Mouse (Mus musculus): ENCODE results near the gene Ppp2r2d. TPM values are rescaled to one million over a fixed set of nuclear protein-coding genes. Genes with fewer than 3 reads are reported as not detected.
A peak's percentile ranks its signal among the peaks of the same experiment; 100 is the strongest.

The Ppp2r2d gene
- 10 to 100 TPM; 38.1 to 42.4 (median 41.0) TPM for total RNA-seq (2022)

DNA sequence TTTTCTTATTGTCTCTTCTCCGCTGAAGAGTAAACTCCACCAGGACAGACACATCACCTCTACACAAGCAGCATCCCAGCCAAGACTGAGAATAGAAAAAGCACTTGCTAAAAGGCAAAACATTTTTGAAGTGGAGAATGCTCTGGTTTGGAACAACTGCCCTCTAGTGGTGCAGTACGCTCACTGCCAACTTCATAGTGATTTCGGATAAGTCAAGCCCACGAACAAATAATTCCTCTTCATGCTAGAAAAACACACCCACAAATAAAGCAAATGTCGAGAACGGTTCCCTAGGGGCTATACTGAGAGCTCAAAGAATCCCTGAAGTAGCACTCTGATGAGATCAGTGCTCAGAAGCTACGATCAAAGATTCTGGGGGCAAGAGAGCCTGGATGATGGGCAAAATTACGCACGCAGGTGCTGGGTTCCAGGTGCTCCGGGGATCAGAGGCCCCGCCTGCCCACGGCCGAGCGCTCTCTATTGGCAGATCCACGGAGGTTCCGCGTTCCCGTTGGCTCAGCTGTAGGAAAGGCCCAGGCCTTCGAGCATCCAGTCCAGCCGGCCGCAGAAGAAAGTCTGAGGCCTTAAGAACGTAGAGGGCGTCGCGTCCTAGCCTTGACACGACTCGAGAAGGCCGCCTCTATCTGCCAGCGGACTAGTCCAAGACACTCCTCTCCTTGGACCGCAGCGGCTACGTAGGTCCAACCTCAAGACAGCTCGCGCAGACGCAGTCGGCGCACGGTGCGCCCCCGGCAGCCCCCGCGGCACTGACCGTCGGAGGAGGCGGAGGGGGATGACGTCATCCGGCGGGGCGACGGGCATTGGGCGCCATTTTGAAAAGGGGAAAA lies at the start of gene Ppp2r2d, which contains the start of gene Mapk1ip1:
Gene Ppp2r2d (plus strand): TSS at position 536 of the 848 bp plus-strand sequence.
Gene Mapk1ip1 (minus strand): TSS at position 730 of the 848 bp plus-strand sequence.
- peak; percentile 93 to 97 for DNase-seq (ENCODE audit: low spot score in 2 of 2)

DNA sequence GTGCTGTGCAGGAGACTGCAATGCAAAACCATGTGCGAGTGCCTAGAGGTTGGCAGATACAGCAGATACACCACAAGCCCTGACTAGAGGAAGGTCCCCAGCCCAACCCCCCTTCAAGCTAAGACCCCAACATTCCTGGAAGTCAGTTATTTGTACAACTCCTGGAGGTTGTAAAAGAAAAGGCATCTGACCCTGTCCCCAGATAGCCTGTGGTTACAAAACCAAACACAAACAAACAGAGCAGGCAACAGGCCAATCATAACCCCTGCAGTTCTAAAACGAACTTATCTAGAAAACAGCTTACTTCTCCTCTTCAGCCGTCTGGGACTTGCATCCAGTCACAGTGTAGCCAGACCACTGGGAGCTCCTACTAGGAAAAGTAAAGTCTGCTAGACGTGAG lies 42.5 kb upstream of the Ppp2r2d start:
- no peak for DNase-seq (ENCODE audit: low spot score in 2 of 2)

- no peak for DNase-seq (ENCODE audit: low spot score in 2 of 2)
Measured at GRCm38 (mm10) chr7:138807146-138807545, 38.7 kb upstream of the Ppp2r2d start.

DNA sequence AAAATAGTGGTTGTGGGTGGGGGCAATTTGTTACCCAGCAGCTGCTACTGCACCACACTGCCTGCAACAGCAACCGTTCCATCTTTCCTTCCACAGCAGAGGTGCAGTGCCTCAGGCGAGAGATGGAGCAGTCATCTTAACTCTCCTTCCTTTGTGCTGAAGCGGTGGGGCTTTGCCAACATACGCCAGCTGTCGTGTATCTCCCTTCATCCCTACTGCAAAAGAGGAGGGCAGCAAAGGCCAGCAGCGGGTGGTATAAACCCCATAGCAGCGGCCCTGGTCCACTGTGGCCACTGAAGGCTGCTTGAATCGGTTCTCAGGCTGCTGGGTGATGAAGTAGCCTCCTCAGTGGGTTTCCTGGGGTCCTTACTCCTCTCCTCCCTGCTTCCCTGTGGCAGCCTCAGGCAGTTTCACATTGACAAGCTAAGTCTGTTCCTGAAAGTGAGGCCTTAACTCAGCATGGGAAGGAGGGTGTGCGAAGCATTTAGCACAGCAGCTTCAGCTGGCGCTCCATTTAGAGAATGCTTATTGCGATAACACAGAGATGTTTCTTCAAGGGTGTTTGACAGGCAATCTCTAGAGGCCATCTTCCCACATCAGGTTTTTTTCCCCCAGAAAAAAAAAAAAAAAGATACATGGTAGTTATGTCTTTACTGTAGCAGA lies 32.5 kb upstream of the Ppp2r2d start:
- DNase-seq (ENCODE audit: low spot score in 2 of 2) = no peak

DNA sequence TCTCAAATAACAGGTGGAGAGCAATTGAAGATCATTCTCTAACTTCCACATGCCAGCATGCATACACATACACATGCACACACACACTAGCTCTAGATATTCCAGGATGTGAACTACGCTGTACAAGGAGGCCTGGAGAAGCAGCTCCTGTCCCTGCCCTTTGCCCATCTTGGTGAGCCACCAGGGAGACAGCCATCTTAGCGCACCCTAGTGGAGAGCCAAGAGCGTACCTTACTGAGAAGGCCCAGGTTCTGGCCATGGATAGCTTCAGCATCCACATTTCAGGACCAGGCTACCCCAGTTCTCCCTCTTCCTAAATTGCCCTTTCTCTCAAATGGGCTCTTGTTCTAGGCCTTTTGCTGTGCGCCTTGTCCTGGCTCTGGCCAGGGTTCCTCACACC lies 27.6 kb upstream of the Ppp2r2d start:
- DNase-seq (ENCODE audit: low spot score in 2 of 2) = no peak

DNA sequence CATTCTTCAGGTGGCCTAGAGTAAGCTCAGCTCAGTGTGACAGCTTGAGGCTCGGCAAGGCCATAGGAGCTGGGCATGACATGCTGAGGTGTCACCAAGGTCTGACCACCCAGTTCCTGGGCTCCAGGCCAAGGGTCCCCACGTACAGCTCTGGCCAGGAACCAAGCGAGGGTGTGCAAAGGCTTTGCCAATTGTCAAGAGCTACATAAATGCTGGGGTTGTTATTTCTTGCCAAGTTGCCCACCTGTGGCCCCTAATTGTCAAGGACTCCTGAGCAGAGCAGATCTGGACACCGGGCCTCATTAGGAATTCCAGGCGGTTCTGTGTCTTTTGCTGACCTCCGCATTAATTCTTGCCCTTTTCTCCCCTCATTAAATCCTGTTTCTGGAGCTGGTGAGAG lies 21.5 kb upstream of the Ppp2r2d start:
- DNase-seq (ENCODE audit: low spot score in 2 of 2) = no peak

- no peak for DNase-seq (ENCODE audit: low spot score in 2 of 2)
Measured at GRCm38 (mm10) chr7:138824995-138825756, 20.7 kb upstream of the Ppp2r2d start.

- DNase-seq (ENCODE audit: low spot score in 2 of 2) = no peak
Measured at GRCm38 (mm10) chr7:138827812-138828211, 18.1 kb upstream of the Ppp2r2d start.

GRCm38 (mm10) chr7:138835028-138835427 lies 10.9 kb upstream of the Ppp2r2d start:
- no peak for DNase-seq (ENCODE audit: low spot score in 2 of 2)

DNA sequence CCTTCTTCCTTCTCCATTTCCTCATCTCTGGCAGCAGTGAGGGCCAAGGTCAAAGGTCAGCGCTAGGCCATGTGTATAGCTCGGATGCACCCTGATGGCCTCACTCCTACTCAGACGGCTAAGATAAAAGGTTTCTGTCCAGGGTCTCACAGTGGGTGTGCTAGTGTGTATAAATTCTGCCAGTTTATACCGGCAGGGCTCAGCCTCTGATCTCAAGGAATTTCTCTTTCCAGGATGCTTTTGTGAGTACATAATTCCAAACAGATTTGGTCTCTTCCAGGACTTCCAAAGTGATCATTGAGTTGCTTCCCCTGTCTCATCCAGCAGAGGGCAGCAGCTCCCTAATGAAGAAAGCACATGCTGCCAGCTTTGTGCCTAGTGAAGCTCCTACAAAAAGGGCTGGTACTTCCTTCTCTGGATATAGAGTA lies 5.3 kb upstream of the Ppp2r2d start:
- DNase-seq (ENCODE audit: low spot score in 2 of 2) = peak; percentile 57 to 73

DNA sequence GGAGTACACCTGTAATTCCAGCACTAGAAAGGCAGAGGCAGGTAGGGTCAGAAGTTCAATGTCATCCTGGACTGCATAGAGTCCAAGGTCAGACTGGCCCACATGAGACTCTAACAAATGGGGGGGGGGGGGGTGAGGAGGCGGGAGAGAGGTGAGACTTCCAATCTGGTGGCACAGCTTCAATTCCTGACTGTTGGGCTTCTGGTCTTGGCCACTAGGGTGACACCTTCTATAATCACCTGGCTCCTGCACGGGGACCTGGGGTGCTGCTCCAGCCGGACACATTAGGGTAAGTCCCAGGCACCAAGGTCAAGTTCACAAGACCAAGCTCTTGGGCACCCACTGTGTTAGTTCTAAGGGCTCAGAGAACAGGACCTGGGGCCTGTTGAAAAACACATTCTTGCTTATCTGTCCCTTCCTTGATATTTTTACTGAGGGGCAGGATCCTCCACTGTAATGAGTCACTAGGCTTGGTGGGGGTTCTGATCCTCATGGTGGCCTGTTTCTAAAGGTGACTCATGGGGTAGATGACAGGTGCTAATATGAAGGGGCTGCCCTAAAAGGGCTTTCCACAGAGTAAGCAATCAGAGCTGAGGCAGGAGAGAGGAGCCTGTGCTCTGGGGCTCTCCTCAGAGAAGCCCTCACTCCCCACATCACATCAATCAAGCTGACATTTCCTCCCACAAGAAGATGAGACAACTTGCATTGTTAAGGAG lies 4.3 kb upstream of the Ppp2r2d start:
- DNase-seq (ENCODE audit: low spot score in 2 of 2) = no peak

GRCm38 (mm10) chr7:138843421-138843820 lies 2.5 kb upstream of the Ppp2r2d start:
- DNase-seq (ENCODE audit: low spot score in 2 of 2) = no peak

GRCm38 (mm10) chr7:138845111-138845510 lies 768 bp upstream of the Ppp2r2d start:
- DNase-seq (ENCODE audit: low spot score in 2 of 2) = no peak

GRCm38 (mm10) chr7:138846502-138846991 lies 668 bp downstream of the Ppp2r2d start:
- no peak for DNase-seq (ENCODE audit: low spot score in 2 of 2)

GRCm38 (mm10) chr7:138847316-138848027 lies 1.6 kb downstream of the Ppp2r2d start:
- DNase-seq (ENCODE audit: low spot score in 2 of 2) = no peak

DNA sequence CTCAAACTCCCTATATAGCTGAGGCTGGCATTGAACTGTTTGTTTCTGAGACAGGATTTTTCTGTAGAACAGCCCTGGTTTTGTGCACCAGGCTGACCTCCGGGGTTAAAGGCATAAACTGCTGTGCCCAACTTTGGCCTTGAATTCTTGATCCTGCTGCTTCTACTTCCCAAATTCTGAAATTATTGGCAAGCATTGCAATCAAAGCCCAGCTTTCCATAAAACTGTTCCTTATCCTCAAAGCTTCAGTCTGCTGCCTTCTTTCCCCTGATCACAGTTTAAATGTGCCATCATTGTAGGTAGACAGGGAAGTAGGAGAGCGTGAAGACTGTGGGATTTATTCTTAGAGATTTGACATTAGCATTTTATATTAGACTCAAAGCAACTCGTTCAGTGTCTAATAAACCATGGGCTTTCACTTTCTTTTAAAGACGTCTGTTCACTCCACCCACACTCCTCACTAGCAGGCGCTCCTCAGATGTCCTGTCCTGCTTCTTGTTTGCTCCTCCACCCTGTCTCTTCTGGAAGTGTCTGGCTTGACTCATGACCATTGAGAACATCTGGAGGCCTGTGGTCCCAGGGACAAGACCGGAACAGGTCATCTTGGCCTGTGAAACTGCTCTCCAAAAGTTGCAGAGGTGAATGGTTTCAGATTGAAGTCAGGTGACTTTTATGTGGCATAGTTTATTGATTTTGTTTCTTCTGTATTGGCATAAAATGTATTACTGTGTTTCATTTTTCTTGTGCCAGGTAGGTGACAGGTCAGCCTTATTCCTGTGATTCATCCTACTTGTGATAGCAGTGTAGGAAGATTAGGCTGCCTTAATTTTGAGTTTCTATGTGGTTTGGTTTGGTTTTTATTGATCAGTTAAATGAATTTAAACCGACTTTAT lies 2.4 kb downstream of the Ppp2r2d start:
- DNase-seq (ENCODE audit: low spot score in 2 of 2) = no peak

DNA sequence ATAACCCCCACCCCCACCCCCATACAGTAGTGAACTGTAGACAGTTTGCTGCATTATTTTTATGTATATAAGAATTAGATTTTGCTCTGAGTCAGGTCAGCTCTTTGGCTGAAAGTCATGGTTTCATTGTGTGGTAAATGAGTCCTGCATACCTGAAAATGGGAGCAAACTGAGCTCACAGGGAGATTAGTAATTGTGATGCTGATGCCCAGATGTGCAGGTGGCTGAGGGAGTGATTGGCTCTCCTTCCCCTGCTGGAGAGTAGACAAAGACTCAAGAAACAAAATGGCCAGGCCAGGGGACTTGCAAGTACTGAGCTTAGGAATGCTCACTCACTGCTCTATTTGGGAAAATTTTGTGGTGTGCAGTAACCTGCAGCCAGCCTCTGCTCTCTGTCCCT lies 4.2 kb downstream of the Ppp2r2d start:
- DNase-seq (ENCODE audit: low spot score in 2 of 2) = no peak

DNA sequence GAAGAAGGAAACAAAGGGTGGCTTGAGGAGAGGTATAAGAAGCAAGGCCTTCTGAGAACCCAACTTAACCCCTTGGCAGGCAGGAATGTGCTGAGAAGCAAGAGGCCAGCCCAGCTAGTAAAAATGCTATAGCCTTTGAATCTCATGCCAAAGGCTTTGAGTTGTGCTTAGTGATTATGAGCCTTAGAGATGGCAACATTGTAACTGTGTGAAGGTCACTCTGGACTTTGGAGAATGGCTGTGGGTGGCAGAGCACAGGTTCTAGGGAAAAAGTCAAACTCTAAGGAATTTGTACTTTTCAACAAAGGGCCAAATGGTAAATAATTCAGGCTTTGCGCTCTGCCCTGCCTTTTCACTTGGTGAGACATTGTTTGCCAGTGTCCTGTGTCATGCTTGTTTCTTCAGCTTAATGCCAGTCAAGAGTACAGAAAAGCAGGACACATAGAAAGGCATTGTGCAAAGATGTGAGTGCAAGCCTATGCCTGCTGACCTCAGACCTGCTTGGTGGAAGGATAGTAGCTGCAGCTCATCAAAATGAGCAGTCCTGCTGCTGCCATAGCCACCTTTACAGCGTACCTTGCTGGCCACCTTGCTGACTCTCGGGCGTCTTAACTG lies 7.6 kb downstream of the Ppp2r2d start:
- DNase-seq (ENCODE audit: low spot score in 2 of 2) = no peak

DNA sequence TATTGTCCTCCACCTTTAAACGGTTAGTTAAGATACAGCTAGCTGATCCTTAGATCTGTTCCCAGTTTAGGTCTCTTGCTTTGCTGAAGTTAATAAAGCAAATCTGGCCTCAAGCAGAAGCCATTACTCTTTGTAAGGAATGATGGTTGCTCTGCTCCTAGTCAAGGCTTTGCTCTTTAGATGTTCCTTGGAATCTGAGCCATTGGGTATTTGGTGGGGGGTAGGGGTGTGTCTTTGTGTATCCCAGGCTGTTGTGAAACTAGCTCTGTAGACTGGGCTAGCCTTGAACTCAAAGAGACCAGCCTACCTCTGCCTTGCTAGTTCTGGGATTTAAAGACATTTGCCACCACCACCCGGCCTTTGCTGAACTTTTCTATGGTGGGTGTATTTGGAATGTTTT lies 8.3 kb downstream of the Ppp2r2d start:
- DNase-seq (ENCODE audit: low spot score in 2 of 2) = no peak

Measured in gastrocnemius, adult 8-10 months (tissue).